Mouse (Mus musculus): ENCODE data around the gene Mpp1.

The Mpp1 gene

DNA sequence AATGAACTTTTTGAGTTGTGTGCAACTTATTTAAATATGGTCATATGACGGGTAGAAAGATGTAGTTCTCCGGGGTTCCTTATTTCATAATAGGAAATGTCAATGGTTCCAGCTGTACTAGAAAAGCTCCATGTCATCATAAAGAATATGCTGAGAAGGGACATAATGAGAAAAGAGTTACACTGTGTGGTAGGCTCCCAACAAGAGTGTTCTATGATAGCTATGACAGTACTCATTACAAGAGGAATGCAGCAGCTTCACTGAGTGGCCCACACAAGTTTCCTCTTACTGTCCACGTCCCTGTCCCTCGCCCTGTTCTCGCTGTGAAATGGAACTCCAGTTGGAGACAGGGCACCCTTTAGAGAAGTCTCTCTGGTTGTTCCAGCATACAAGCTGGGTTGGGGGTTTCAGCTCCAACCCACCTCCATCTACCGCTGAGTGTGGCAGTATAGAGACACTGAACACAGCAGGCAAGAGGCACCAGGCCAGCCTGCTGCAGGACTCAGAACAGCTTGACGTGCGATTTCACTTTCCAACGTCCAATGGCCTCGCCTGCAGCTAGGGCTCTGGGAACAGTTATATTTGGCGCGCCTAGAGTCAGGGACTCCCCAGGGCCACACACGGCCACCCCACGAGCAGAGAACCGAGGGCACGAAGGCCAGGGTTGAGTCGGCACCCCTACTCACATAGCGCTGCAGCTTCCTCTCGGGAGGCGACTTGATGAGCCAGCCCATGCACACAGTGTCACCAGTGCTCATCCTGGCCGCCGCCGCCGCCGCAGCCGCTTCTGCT lies 46.6 kb downstream of the Mpp1 start:
- peak in 1 of 2 experiments; percentile 4 for DNase-seq (ENCODE audit: low spot score in 2 of 2)

DNA sequence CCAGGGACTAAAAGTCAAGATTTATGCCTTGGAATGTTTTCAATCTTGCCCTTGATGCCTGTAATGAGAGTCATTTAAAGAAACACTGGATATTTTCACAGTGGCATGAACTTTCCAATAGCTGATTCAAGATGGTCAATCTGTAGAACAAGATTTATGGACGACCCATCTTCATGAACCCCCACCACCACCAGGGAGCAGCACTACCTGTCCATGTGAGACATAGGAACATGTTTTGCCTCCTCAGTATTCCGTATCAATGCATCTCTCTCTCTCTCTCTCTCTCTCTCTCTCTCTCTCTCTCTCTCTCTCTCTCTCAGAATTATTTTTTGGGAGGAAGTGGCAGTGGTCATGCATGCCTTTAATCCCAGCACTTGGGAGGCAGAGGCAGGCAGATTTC lies 48.5 kb downstream of the Mpp1 start:
- no peak for DNase-seq (ENCODE audit: low spot score in 2 of 2)
